Mouse (Mus musculus) heart, postnatal 10 days (tissue): ENCODE data around the gene Zdhhc5. TPM values are rescaled to one million over a fixed set of nuclear protein-coding genes. Genes with fewer than 3 reads are reported as not detected.

Experiments
- DNase-seq, 2 experiments: peaks; one replicate each; pipeline ENCODE4 v3.0.0; 2021
- intact Hi-C: fragments of 180-260 bp; cut with DNase I; formaldehyde crosslinking; loops from one replicate; pipeline ENCODE4 v1.15.1; 2025
- total RNA-seq, 2 experiments: library from RNA; stranded (reverse); gene quantifications; 2 replicates each; pipeline ENCODE4 v1.2.3; 2021

Gene Zdhhc5
- total RNA-seq, result 10 to 100 TPM; 66.4 to 72.4 TPM

GRCm38 (mm10) chr2:84714811-84715561, at the start of gene Zdhhc5:
TSS of gene Zdhhc5 (minus strand) at chr2:84715180.
- DNase-seq, result peak; percentile 99
- intact Hi-C loops, result loop anchor here (1.0 to 5.0 kb wide), 3 partner anchors 28 to 238 kb away; partner anchors contain the start of genes Gm19426, Gm28635, Med19 and Tfpi

GRCm38 (mm10) chr2:84762818-84763217, 47.8 kb upstream of the Zdhhc5 start:
- intact Hi-C loops, result no loop called here
- DNase-seq, result no peak

- intact Hi-C loops, result no loop called here
- no peak for DNase-seq
Observed at GRCm38 (mm10) chr2:84762295-84762694, 47.3 kb upstream of the Zdhhc5 start.

GRCm38 (mm10) chr2:84761840-84762239, 46.9 kb upstream of the Zdhhc5 start:
- DNase-seq, result no peak
- intact Hi-C loops, result no loop called here

GRCm38 (mm10) chr2:84761309-84761708, 46.3 kb upstream of the Zdhhc5 start:
- intact Hi-C loops, result no loop called here
- DNase-seq, result no peak

- DNase-seq, result no peak
- intact Hi-C loops, result no loop called here
Observed at GRCm38 (mm10) chr2:84760777-84761176, 45.8 kb upstream of the Zdhhc5 start.

- intact Hi-C loops, result loop anchor here (5.0 kb wide), 1 partner anchor 39 kb away; the partner anchor contains the start of gene Ube2l6
- DNase-seq, result peak; percentile 60 to 81
Observed at GRCm38 (mm10) chr2:84758542-84759127, 43.7 kb upstream of the Zdhhc5 start.

- no peak for DNase-seq
- intact Hi-C loops, result loop anchor here (5.0 kb wide), 1 partner anchor 40 kb away; the partner anchor contains the start of gene Ube2l6
Observed at GRCm38 (mm10) chr2:84757026-84757682, 42.2 kb upstream of the Zdhhc5 start.

- intact Hi-C loops, result loop anchor here (5.0 kb wide), 1 partner anchor 41 kb away; the partner anchor contains the start of gene Ube2l6
- DNase-seq, result no peak
Observed at GRCm38 (mm10) chr2:84756245-84756644, 41.3 kb upstream of the Zdhhc5 start.

GRCm38 (mm10) chr2:84750115-84750514, 35.1 kb upstream of the Zdhhc5 start:
- intact Hi-C loops, result no loop called here
- DNase-seq, result peak; percentile 63 to 68

- intact Hi-C loops, result no loop called here
- DNase-seq, result no peak
Observed at GRCm38 (mm10) chr2:84744126-84744525, 29.1 kb upstream of the Zdhhc5 start.

GRCm38 (mm10) chr2:84743561-84743960, 28.6 kb upstream of the Zdhhc5 start, which contains the start of gene Gm19426:
TSS of gene Gm19426 (minus strand) at chr2:84743655.
- peak; percentile 87 to 90 for DNase-seq
- intact Hi-C loops, result loop anchor here (1.0 kb wide), 1 partner anchor 28 kb away; the partner anchor contains the start of gene Zdhhc5

GRCm38 (mm10) chr2:84742451-84743283, 27.7 kb upstream of the Zdhhc5 start:
- intact Hi-C loops, result loop anchor here (1.0 kb wide), 1 partner anchor 27 kb away; the partner anchor contains the start of gene Zdhhc5
- peak; percentile 50 to 59 for DNase-seq

GRCm38 (mm10) chr2:84741841-84742450, 27.0 kb upstream of the Zdhhc5 start:
- intact Hi-C loops, result loop anchor here (2.0 kb wide), 1 partner anchor 57 kb away; the partner anchor contains the start of gene Ube2l6
- peak in 1 of 2 experiments; percentile 36 for DNase-seq

GRCm38 (mm10) chr2:84740608-84741333, 25.8 kb upstream of the Zdhhc5 start:
- DNase-seq, result peak in 1 of 2 experiments; percentile 49
- intact Hi-C loops, result loop anchor here (2.0 kb wide), 1 partner anchor 58 kb away; the partner anchor contains the start of gene Ube2l6

- intact Hi-C loops, result no loop called here
- DNase-seq, result peak; percentile 53 to 60
Observed at GRCm38 (mm10) chr2:84738271-84738911, 23.4 kb upstream of the Zdhhc5 start.

- intact Hi-C loops, result no loop called here
- DNase-seq, result peak; percentile 25 to 42
Observed at GRCm38 (mm10) chr2:84737451-84737925, 22.5 kb upstream of the Zdhhc5 start.
